In genomic region chr4:100104241-100104640, GRCm38 (mm10) we compare ENCODE assay signal across 14 mouse cellular contexts. TPM values are rescaled to one million over a fixed set of nuclear protein-coding genes. Genes with fewer than 3 reads are reported as not detected.
"Had no signal": no experiment of that assay in that cellular context is flagged by ENCODE, and none has a peak within 500 bp of the region (broad histone marks: within the 10 kb centered on the region; RNA-seq: fewer than 3 reads in every experiment).

No protein-coding gene starts in this region.

- DNase-seq: kidney, adult 2 months; kidney, postnatal 10 days; kidney, postnatal 36 days; layer of hippocampus, postnatal 36 days; left cerebral cortex, postnatal 4 days; liver, embryonic 13.5 days; lung, adult 2 months; lung, postnatal 14 days; thymus, adult 18-20 months; thymus, postnatal 36 days had no signal

- H3K27me3 ChIP-seq: kidney, embryonic 15.5 days; liver, embryonic 13.5 days; midbrain, embryonic 13.5 days had no signal

- H3K4me1 ChIP-seq: liver, embryonic 13.5 days; midbrain, embryonic 13.5 days had no signal

- H3K36me3 ChIP-seq: kidney, embryonic 15.5 days; liver, embryonic 13.5 days; midbrain, embryonic 13.5 days had no signal

- ATAC-seq: midbrain, embryonic 13.5 days had no signal

- H3K9me3 ChIP-seq: kidney, embryonic 15.5 days; liver, embryonic 13.5 days; midbrain, embryonic 13.5 days had no signal

- H3K27ac ChIP-seq: kidney, embryonic 15.5 days; left cerebral cortex, adult 2 months; liver, embryonic 13.5 days; macrophage; midbrain, embryonic 13.5 days had no signal

- H3K9ac ChIP-seq: kidney, embryonic 15.5 days; liver, embryonic 13.5 days; midbrain, embryonic 13.5 days had no signal

- H3K4me2 ChIP-seq: kidney, embryonic 15.5 days; liver, embryonic 13.5 days; midbrain, embryonic 13.5 days had no signal

- H3K4me3 ChIP-seq: kidney, embryonic 15.5 days; left cerebral cortex, adult 2 months; liver, embryonic 13.5 days; midbrain, embryonic 13.5 days had no signal

RNA-seq across cellular contexts. Expression of gene Ror1, which starts 8.7 kb away (rescaled TPM):
- polyA plus RNA-seq: macrophage had no signal
